Mouse (Mus musculus) hematopoietic multipotent progenitor cell, adult 10-12 weeks (in vitro differentiated cells): ENCODE measurements around the gene Gm17728. TPM values are rescaled to one million over a fixed set of nuclear protein-coding genes. Genes with fewer than 3 reads are reported as not detected.

Experiments
- polyA plus RNA-seq: library from polyadenylated mRNA; stranded (reverse); fragments of >175 nt; gene quantifications from 2 replicates; pipeline ENCODE4 v1.2.3, GENCODE M21; 2012; ENCODE audit warnings: low replicate concordance

The Gm17728 gene
- not detected in 2 replicates for polyA plus RNA-seq

DNA sequence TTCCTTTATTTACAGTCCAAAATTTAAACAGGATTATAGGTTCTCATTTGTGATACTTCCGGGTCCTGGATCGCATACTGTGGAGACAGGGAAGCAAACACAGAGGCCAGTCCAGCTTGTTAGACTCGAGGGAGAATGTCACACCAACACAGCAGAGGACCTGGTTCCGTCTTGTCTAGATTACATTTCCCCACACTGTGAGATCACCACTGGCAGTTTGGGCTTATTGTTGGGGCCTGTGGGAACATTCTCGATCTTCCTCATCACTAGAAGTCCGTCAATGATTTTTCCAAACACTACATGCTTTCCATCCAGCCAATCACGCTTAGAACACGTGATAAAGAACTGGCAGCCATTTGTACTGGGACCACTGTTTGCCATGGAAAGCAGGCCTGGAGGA is at the start of gene Gm17728:
Gene Gm17728, plus strand, starts transcription at position 301 of the 400 bp plus-strand sequence.

Other genes with a start within 250 kb of the Gm17728 start
- gene Pabpc6, start 247.7 kb downstream of the Gm17728 start, polyA plus RNA-seq, result not detected in 2 replicates